Mouse (Mus musculus): ENCODE data around the gene Akap8. TPM values are rescaled to one million over a fixed set of nuclear protein-coding genes. Genes with fewer than 3 reads are reported as not detected.

The Akap8 gene
- polyA plus RNA-seq, 1 experiment from 2014 or later: 81.4 TPM

DNA sequence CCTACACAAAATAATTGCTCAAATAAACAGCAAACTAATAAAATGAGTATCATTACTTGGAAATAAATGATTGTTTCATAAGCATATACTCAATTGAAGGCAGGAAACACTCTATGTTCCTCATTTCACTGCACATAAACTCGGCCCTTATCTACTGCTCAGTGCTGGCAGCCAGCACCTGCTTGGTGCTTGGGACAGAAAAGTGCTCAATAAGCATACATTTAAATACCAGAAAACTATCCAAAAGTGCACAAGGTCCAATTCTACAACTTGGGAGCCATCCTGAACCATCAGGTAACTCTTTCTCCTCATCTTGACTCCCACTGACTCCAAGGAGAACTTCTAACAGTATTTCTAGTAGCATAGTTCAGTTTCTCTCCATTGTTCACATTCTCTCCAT, 53.4 kb downstream of the Akap8 start:
- WGBS: 30% methylated on average over 1 of the region's 1 CpGs
- no peaks in the 10 kb centered on the region for H3K36me3 ChIP-seq (ENCODE audit: control insufficient read depth, insufficient read depth)
- H3K4me3 ChIP-seq (ENCODE audit: low read length): no peak overlapping the region
- H3K27me3 ChIP-seq (ENCODE audit: control insufficient read depth, insufficient read depth, low read length): no peaks in the 10 kb centered on the region
- no peaks in the 10 kb centered on the region for H3K9me3 ChIP-seq (replicated peaks; ENCODE audit: control insufficient read depth, low read length)
- peaks cover 36% of the 10 kb centered on the region for H3K4me1 ChIP-seq (ENCODE audit: control insufficient read depth, insufficient read depth, low read length)
- no peak overlapping the region for H3K9ac ChIP-seq (ENCODE audit: low read length)
- H3K27ac ChIP-seq (ENCODE audit: low read length): peak overlapping the region; percentile 66; the same call in 1 of the 2 replicates
- no peak overlapping the region for H3K4me2 ChIP-seq (ENCODE audit: low read depth, low read length)
- ATAC-seq (replicated peaks; ENCODE audit: extremely low read depth, insufficient read depth, low FRiP score): no peak

DNA sequence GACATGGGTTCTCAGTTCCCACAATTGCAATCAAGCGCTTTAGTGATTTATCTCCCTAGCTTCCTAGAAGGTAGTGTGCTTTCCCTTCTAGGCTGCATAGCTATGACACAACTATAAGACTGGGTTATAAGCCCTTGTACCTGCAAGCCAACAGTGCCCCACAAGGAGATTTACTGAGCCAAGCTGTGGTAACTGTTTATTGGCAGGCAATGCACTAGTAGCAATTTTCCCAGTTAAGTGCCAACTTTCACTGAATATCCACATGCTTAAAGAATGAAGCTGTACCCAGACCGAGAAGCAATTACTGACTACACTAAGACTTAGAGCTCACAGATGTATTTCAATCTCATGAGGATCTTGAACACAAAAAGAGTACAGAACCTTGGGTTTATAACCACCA, 57.4 kb downstream of the Akap8 start:
- Histone ChIP-seq H3K36me3 (ENCODE audit: control insufficient read depth, insufficient read depth) (peaks cover 5% of the 10 kb centered on the region; the same call in 1 of the 2 replicates), H3K4me3 (ENCODE audit: low read length) (no peak overlapping the region), H3K9ac (ENCODE audit: low read length) (no peak overlapping the region), H3K4me1 (ENCODE audit: control insufficient read depth, insufficient read depth, low read length) (peaks cover 20% of the 10 kb centered on the region), H3K27ac (ENCODE audit: low read length) (no peak overlapping the region), H3K9me3 (replicated peaks; ENCODE audit: control insufficient read depth, low read length) (no peaks in the 10 kb centered on the region), H3K27me3 (ENCODE audit: control insufficient read depth, insufficient read depth, low read length) (no peaks in the 10 kb centered on the region), H3K4me2 (ENCODE audit: low read depth, low read length) (no peak overlapping the region)
- no peak for ATAC-seq (replicated peaks; ENCODE audit: extremely low read depth, insufficient read depth, low FRiP score)
- WGBS: 79% methylated on average over 2 of the region's 2 CpGs

- Histone ChIP-seq H3K9ac (ENCODE audit: low read length) (no peak overlapping the region), H3K4me1 (ENCODE audit: control insufficient read depth, insufficient read depth, low read length) (peaks cover 18% of the 10 kb centered on the region), H3K4me3 (ENCODE audit: low read length) (no peak overlapping the region), H3K36me3 (ENCODE audit: control insufficient read depth, insufficient read depth) (peaks cover 5% of the 10 kb centered on the region; the same call in 1 of the 2 replicates), H3K4me2 (ENCODE audit: low read depth, low read length) (no peak overlapping the region), H3K9me3 (replicated peaks; ENCODE audit: control insufficient read depth, low read length) (no peaks in the 10 kb centered on the region), H3K27ac (ENCODE audit: low read length) (no peak overlapping the region), H3K27me3 (ENCODE audit: control insufficient read depth, insufficient read depth, low read length) (no peaks in the 10 kb centered on the region)
- no peak for ATAC-seq (replicated peaks; ENCODE audit: extremely low read depth, insufficient read depth, low FRiP score)
- WGBS: 85% methylated on average over 8 of the region's 8 CpGs
Measured at GRCm38 (mm10) chr17:32262831-32263559, 58.0 kb downstream of the Akap8 start.

DNA sequence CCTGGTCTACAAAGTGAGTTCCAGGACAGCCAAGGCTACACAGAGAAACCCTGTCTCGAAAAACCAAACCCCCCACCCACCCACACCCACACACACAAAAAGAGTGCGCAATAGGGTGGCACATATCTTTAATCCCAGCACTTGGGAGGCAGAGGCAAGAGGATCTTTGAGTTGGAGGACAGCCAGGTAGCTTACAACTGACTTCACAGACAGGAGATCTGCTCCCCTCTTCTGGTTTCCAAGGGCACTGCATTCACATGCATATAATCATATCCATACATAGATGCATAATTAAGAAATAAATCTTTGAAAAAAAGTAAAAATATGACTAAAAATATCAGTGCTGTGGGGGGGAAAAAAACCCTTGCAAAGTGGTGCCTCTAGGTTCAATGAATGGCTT, 62.2 kb downstream of the Akap8 start:
- no peaks in the 10 kb centered on the region for H3K27me3 ChIP-seq (ENCODE audit: control insufficient read depth, insufficient read depth, low read length)
- no peaks in the 10 kb centered on the region for H3K9me3 ChIP-seq (replicated peaks; ENCODE audit: control insufficient read depth, low read length)
- H3K4me2 ChIP-seq (ENCODE audit: low read depth, low read length): no peak overlapping the region
- peaks cover 5% of the 10 kb centered on the region; the same call in 1 of the 2 replicates for H3K36me3 ChIP-seq (ENCODE audit: control insufficient read depth, insufficient read depth)
- H3K4me1 ChIP-seq (ENCODE audit: control insufficient read depth, insufficient read depth, low read length): peaks cover 20% of the 10 kb centered on the region
- H3K9ac ChIP-seq (ENCODE audit: low read length): no peak overlapping the region
- no peak overlapping the region for H3K27ac ChIP-seq (ENCODE audit: low read length)
- 90% methylated on average over 2 of the region's 2 CpGs for WGBS
- ATAC-seq (replicated peaks; ENCODE audit: extremely low read depth, insufficient read depth, low FRiP score): no peak
- H3K4me3 ChIP-seq (ENCODE audit: low read length): no peak overlapping the region

DNA sequence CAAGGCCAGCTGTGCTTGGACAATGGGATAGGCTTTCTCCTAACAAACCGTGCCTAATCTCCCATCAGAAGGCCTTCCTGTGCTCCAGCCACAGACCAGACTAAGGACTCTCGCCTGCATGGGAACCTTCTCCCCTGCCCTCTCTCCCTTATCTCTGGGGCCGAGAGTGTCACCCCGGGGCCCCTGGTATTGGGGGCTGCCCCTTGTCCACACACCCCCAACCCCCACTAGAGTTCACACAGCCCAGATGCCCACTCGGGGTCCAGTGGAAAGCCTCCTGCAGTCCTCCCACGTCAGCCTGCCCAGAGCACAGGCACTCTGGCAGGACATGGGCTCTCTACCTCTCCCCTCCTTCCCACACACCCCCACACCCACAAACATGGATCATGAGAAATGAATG, 63.1 kb downstream of the Akap8 start:
- Histone ChIP-seq H3K9ac (ENCODE audit: low read length) (no peak overlapping the region), H3K27me3 (ENCODE audit: control insufficient read depth, insufficient read depth, low read length) (no peaks in the 10 kb centered on the region), H3K4me2 (ENCODE audit: low read depth, low read length) (peak overlapping the region; percentile 20), H3K36me3 (ENCODE audit: control insufficient read depth, insufficient read depth) (peaks cover 7% of the 10 kb centered on the region), H3K4me3 (ENCODE audit: low read length) (no peak overlapping the region), H3K9me3 (replicated peaks; ENCODE audit: control insufficient read depth, low read length) (no peaks in the 10 kb centered on the region), H3K4me1 (ENCODE audit: control insufficient read depth, insufficient read depth, low read length) (peaks cover 18% of the 10 kb centered on the region), H3K27ac (ENCODE audit: low read length) (peak overlapping the region; percentile 69)
- 29% methylated on average over 6 of the region's 6 CpGs for WGBS
- peak; percentile 38 for ATAC-seq (replicated peaks; ENCODE audit: extremely low read depth, insufficient read depth, low FRiP score)

DNA sequence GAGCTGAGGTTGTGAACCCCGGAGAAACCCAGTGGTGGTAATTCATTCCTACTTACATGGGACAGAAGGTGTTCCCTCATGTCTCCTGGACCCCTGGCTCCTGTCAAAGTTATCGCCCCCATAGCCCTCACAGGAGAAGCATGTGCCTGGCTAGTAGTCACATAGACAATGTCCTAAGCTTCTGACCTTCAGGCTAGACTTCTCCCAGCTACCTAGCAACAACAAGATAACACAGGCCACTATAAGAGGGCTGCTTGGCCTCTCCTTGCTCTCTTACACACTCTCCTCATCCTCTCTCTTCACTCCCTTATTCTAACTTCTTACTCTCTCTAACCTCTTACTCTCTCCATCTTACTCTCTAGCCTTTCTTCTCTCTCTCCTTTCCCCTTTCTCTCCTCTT, 63.6 kb downstream of the Akap8 start:
- Histone ChIP-seq H3K4me3 (ENCODE audit: low read length) (no peak overlapping the region), H3K9me3 (replicated peaks; ENCODE audit: control insufficient read depth, low read length) (no peaks in the 10 kb centered on the region), H3K9ac (ENCODE audit: low read length) (no peak overlapping the region), H3K36me3 (ENCODE audit: control insufficient read depth, insufficient read depth) (peaks cover 10% of the 10 kb centered on the region), H3K27ac (ENCODE audit: low read length) (peak overlapping the region; percentile 17), H3K4me1 (ENCODE audit: control insufficient read depth, insufficient read depth, low read length) (peaks cover 17% of the 10 kb centered on the region), H3K27me3 (ENCODE audit: control insufficient read depth, insufficient read depth, low read length) (no peaks in the 10 kb centered on the region), H3K4me2 (ENCODE audit: low read depth, low read length) (peak overlapping the region; percentile 20)
- 56% methylated on average over 2 of the region's 2 CpGs for WGBS
- ATAC-seq (replicated peaks; ENCODE audit: extremely low read depth, insufficient read depth, low FRiP score): 0 out of 2 replicates have a peak, but pooled peaks have one; percentile 35

DNA sequence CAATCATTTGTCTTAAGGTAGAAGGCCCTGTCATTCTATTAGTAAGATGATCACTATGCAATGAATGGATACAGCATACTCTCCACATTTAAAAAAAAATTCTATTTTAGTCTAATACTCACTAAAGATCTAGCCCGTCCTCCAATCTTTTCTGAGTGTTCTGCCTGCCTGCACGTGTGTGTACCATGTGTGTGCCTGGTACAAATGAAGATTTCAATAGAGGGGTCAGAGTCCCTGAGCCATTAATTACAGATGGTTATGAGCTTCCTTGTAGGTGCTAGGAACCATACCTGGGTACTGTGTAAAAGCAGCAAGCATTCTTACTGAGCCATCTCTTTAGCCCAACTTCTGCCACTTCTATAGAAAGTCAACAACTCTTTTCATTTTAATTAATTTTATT, 64.1 kb downstream of the Akap8 start:
- Histone ChIP-seq H3K4me3 (ENCODE audit: low read length) (no peak overlapping the region), H3K4me2 (ENCODE audit: low read depth, low read length) (no peak overlapping the region), H3K36me3 (ENCODE audit: control insufficient read depth, insufficient read depth) (peaks cover 11% of the 10 kb centered on the region), H3K27me3 (ENCODE audit: control insufficient read depth, insufficient read depth, low read length) (no peaks in the 10 kb centered on the region), H3K4me1 (ENCODE audit: control insufficient read depth, insufficient read depth, low read length) (peaks cover 17% of the 10 kb centered on the region), H3K27ac (ENCODE audit: low read length) (no peak overlapping the region; the same call in 1 of the 2 replicates), H3K9ac (ENCODE audit: low read length) (no peak overlapping the region), H3K9me3 (replicated peaks; ENCODE audit: control insufficient read depth, low read length) (no peaks in the 10 kb centered on the region)
- no peak for ATAC-seq (replicated peaks; ENCODE audit: extremely low read depth, insufficient read depth, low FRiP score)
- WGBS: 75% methylated on average over 2 of the region's 2 CpGs

Other genes starting within 250 kb of the Akap8 start
- gene Notch3, start 154.4 kb downstream of the Akap8 start, polyA plus RNA-seq (2015; fragmentation: Nextera tagmentation; extraction: Ambion mirVana): 8.6 and 8.9 TPM in 2 replicates
- gene Ephx3, start 131.7 kb downstream of the Akap8 start, polyA plus RNA-seq (2015; fragmentation: Nextera tagmentation; extraction: Ambion mirVana): 0.20 and 0.85 TPM in 2 replicates
- gene Brd4, start 36.5 kb downstream of the Akap8 start, polyA plus RNA-seq (2015; fragmentation: Nextera tagmentation; extraction: Ambion mirVana): 54.1 and 55.4 TPM in 2 replicates
- gene Akap8l, start 29.4 kb upstream of the Akap8 start, polyA plus RNA-seq (2015; fragmentation: Nextera tagmentation; extraction: Ambion mirVana): 99.2 and 107 TPM in 2 replicates
- 10.5 and 11.1 TPM in 2 replicates for gene Wiz, start 68.2 kb upstream of the Akap8 start, polyA plus RNA-seq (2015; fragmentation: Nextera tagmentation; extraction: Ambion mirVana)
- 5.8 and 13.9 TPM in 2 replicates for gene Rasal3, start 82.3 kb upstream of the Akap8 start, polyA plus RNA-seq (2015; fragmentation: Nextera tagmentation; extraction: Ambion mirVana)
- 1.5 and 3.0 TPM in 2 replicates for gene Pglyrp2, start 102.9 kb upstream of the Akap8 start, polyA plus RNA-seq (2015; fragmentation: Nextera tagmentation; extraction: Ambion mirVana)
- 0.24 and 0.54 TPM in 2 replicates for gene Cyp4f39, start 131.5 kb upstream of the Akap8 start, polyA plus RNA-seq (2015; fragmentation: Nextera tagmentation; extraction: Ambion mirVana)
- gene Cyp4f17, start 184.8 kb upstream of the Akap8 start, polyA plus RNA-seq (2015; fragmentation: Nextera tagmentation; extraction: Ambion mirVana): 6.5 and 6.8 TPM in 2 replicates
- 16.7 and 17.6 TPM in 2 replicates for gene Cyp4f16, start 215.3 kb upstream of the Akap8 start, polyA plus RNA-seq (2015; fragmentation: Nextera tagmentation; extraction: Ambion mirVana)